Mouse (Mus musculus) gastrocnemius, postnatal 25 days (tissue): Measurements from ENCODE around the gene Gm20547. TPM values are rescaled to one million over a fixed set of nuclear protein-coding genes. Genes with fewer than 3 reads are reported as not detected.
A peak's percentile ranks its signal among the peaks of the same experiment; 100 is the strongest.
"Not testable (repeated sequence)": the region's sequence is repeated elsewhere in the genome, so short reads cannot be mapped to it uniquely, and the experiment has no call there.

ENCODE experiments used
- DNase-seq: peaks from one replicate; pipeline ENCODE4 v3.0.0; 2022
- total RNA-seq, 2 experiments: library from RNA; stranded (reverse); gene quantifications; 1 replicate in 1 of 2; 2 replicates in 1 of 2; pipeline ENCODE4 v1.2.3; 2021

The Gm20547 gene
- total RNA-seq, 2 experiments from 2014 or later = not detected

DNA sequence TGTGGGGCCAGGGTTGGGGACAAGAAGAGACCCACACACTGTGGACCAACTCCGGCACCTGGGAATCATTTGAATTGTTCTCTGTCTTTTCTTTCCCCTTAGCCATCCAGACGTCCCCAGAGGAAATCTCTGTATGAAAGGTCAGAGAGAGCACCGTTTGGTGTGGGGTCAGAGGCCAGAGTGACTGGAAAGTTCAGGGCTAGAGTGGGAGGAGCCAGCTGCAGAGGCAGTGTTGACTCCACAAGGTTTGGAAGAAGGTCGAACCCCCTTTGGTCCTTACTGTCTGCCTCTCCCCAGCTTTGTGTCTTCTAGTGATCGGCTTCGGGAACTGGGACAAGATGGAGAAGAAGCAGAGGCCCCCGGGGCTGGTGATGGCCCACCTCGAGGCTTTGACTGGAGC is 28.3 kb downstream of the Gm20547 start:
- DNase-seq = no peak

GRCm38 (mm10) chr17:34850517-34851125 is 31.2 kb downstream of the Gm20547 start:
- no peak for DNase-seq

GRCm38 (mm10) chr17:34849722-34850516 is 31.9 kb downstream of the Gm20547 start, which contains the start of the genes Skiv2l and Nelfe:
Gene Skiv2l, minus strand, starts transcription at chr17:34850210.
Gene Nelfe, plus strand, starts transcription at chr17:34850391.
- peak; percentile 97 for DNase-seq

DNA sequence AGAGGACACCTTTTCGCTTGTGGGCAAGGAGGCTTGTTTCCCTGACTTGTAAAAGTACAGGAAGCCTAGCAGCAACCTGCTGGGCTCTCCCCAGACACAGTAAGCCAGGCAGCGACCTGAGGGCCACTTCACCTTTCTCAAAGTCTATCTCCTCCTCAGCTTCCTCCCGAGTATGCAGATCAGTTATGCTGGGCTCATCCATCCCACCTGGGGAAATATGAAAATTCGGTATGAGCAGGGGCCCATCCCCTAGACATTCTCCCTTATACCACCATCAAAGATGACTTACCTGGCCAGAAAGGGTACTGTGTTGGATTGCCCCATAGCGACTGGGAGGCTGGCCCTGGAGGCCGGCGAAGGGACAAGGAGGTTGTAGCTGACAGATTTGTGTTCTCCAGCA is 34.2 kb downstream of the Gm20547 start:
- DNase-seq = no peak

- DNase-seq = no peak
These were observed 34.6 kb downstream of the Gm20547 start for GRCm38 (mm10) chr17:34847192-34847591.

DNA sequence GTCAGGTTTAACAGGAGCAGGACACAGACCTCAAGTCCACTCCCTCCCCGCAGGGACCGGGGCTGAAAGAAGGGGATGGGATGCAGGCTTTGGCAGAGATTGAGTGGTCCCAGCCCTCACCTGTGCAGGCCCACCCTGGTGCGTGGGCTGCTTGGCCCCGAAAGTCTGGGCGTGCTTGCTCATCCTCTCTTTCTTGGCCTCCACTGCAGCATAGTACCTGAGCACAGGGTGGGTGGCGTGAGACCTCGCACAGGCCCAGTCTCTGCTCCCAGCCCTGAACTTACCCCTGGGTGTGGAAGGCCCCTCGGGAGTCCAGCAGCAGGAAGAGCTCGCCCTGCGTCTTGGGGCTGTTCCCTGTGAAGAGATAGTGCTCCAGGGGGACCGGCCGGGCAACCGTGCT is 37.0 kb downstream of the Gm20547 start:
- DNase-seq = no peak

GRCm38 (mm10) chr17:34840736-34841307 is 41.0 kb downstream of the Gm20547 start:
- DNase-seq = no peak

GRCm38 (mm10) chr17:34838785-34839184 is 43.1 kb downstream of the Gm20547 start:
- DNase-seq = no peak

DNA sequence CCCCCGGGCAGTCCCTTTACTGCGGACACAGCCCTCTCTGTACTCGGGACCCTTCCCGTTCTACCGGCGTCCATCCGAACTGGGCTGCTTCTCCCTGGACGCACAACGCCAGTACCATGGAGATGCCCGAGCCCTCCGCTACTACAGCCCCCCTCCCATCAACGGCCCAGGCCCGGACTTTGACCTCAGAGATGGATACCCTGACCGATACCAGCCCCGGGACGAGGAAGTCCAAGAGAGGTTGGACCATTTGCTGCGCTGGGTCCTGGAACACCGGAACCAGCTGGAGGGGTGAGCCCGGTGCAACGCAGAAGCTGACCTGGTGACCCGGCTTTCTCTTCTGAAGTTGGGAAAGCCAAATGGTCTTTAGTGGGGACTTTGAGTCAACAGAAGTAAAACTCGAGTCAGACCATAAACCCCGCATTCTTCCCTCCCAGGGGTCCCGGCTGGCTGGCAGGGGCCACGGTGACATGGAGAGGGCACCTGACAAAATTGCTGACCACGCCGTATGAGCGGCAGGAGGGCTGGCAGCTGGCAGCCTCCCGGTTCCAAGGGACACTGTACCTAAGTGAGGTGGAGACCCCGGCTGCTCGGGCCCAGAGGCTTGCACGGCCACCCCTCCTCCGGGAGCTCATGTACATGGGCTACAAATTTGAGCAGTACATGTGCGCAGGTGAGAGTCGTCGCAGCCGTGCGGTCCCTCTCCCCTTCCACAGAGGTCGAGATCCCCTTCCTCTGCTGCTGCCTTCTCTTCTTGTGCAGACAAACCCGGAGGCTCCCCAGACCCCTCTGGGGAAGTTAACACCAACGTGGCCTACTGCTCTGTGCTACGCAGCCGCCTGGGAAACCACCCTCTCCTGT is 44.1 kb downstream of the Gm20547 start:
- DNase-seq = no peak

GRCm38 (mm10) chr17:34836856-34837221 is 45.0 kb downstream of the Gm20547 start, which contains the start of the genes Stk19 and Dxo:
Gene Stk19, minus strand, starts transcription at chr17:34836945.
Gene Dxo, plus strand, starts transcription at chr17:34837019.
- DNase-seq = peak; percentile 93

GRCm38 (mm10) chr17:34836155-34836855 is 45.5 kb downstream of the Gm20547 start:
- no peak for DNase-seq

GRCm38 (mm10) chr17:34830776-34831175 is 51.1 kb downstream of the Gm20547 start:
- DNase-seq = not testable (repeated sequence)

DNA sequence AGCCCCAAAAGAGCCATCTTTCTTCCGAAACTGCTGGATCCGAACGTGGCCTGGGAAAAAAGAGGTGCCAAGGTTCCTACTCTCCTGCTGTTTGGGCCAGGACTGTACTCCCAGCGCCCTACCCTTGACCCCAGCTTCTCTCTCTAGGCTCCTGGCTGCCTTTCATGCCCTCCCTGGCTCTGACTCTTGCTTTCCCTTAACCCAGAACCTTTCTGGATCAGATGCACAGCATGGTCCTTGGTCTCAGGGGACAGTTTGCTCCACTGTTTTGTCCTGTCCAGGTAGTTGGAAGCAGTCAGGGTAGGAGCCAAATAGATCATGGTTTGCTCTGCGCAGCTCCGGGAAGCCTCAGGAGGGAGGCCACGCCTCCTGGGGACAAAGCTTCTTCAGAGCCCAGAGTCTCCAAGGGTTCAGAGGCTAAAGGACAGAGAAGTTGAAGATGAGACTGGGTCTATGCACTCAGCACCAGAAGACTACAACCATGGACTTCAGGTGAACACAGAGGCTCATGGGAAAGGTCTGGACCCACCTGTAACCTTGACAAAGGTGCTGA is 66.9 kb downstream of the Gm20547 start:
- DNase-seq = no peak

DNA sequence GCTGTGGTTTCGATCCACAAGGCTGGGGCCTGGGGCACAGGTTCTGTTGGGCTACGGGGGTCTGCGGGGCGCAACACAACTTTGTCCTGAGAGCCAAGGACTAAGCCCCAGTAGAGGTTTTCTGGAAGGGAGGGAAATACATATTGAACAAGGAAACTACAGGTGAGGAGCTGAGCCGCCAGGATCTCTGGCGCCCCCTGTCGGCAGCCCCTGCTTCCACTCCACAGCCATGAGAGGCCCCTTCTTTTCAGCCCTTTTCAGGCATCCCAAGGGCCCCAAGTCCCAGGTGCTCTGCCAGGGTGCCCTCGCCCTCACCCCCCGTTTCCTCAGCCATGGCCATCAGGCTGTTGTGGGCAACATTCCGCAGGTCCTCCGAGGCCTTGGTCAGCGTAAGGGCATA is 68.1 kb downstream of the Gm20547 start:
- not testable (repeated sequence) for DNase-seq

- no peak for DNase-seq
These were observed 70.6 kb downstream of the Gm20547 start for GRCm38 (mm10) chr17:34811275-34811674.

GRCm38 (mm10) chr17:34810811-34811210 is 71.0 kb downstream of the Gm20547 start:
- not testable (repeated sequence) for DNase-seq

- DNase-seq = not testable (repeated sequence)
These were observed 71.4 kb downstream of the Gm20547 start for GRCm38 (mm10) chr17:34810411-34810810.

DNA sequence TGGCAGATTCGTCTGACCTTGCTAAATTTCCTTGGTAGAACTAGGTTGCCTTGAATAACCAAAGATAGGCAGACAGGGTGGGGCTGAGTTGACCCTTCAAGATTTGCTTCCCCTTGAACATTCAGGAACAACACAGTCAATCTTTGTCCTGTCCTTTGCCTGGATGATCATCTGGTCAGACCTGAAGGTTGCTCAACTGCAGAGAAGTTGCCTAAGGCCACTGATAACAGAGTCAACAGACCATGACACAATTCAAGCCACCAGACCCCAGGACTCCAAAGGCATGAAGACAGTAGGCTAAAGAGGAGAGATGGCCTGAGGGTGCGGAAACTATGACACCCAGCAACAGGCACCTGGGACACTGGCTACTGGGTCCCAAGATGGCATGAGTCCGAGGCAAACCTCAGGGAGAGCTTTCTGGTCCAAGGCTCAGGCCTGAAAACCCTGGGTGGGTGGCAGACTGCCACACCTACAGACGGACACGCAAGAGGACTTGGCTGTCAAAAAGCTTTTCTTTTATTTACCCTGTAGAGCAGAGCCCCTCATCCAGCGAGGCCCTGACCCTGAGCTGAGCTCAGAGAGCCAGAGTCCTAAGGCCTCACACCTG is 73.1 kb downstream of the Gm20547 start:
- DNase-seq = no peak

DNA sequence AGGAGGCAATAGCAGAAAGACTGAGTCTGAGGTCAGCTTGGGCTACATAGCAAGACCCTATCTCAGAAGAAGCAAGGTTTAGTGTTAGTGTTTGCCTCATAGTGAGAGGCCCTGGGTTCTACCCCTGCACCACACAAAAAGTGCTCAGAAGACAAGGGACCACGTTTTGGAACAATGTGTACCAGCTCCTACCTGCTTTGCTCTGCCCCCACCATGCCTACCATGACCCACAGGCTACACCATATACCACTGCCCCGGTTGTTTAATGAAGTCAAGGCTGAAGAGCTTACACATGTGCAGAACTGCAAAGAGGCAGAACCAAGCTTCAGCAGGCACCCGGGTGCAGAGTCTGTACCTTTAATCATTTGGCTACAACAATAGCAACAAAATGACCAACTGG is 74.7 kb downstream of the Gm20547 start:
- no peak for DNase-seq
